Mouse (Mus musculus): ENCODE measurements around the gene Mical1. TPM values are rescaled to one million over a fixed set of nuclear protein-coding genes. Genes with fewer than 3 reads are reported as not detected.

Gene Mical1
- 48.1 and 53.0 TPM in 2 replicates for polyA plus RNA-seq (2012; rRNA removed)

GRCm38 (mm10) chr10:41476171-41477017, at the start of gene Mical1:
Mical1 (plus strand) TSS chr10:41476314.

GRCm38 (mm10) chr10:41450137-41450670, 25.9 kb upstream of the Mical1 start, which contains the start of gene Zbtb24:
Zbtb24 (plus strand) TSS chr10:41450383.

GRCm38 (mm10) chr10:41489708-41490517, 13.8 kb downstream of the Mical1 start, which contains the start of the genes Smpd2 and Ppil6:
Smpd2 (minus strand) TSS chr10:41490369.
Ppil6 (plus strand) TSS chr10:41490439.

GRCm38 (mm10) chr10:41518981-41519618, 43.0 kb downstream of the Mical1 start, which contains the start of gene Cd164:
Cd164 (plus strand) TSS chr10:41519414.

Other genes starting within 250 kb of the Mical1 start
- 13.1 and 13.3 TPM in 2 replicates for gene Fig4, start 173.1 kb upstream of the Mical1 start, polyA plus RNA-seq (2012; rRNA removed)
- 0.10 and 0.16 TPM in 2 replicates for gene Ak9, start 172.3 kb upstream of the Mical1 start, polyA plus RNA-seq (2012; rRNA removed)
- 19.2 and 20.4 TPM in 2 replicates for gene Zbtb24, start 25.9 kb upstream of the Mical1 start, polyA plus RNA-seq (2012; rRNA removed)
- gene Smpd2, start 14.1 kb downstream of the Mical1 start, polyA plus RNA-seq (2012; rRNA removed): 74.9 and 102 TPM in 2 replicates
- gene Ppil6, start 14.1 kb downstream of the Mical1 start, polyA plus RNA-seq (2012; rRNA removed): 1.2 and 2.1 TPM in 2 replicates
- gene Cd164, start 43.1 kb downstream of the Mical1 start, polyA plus RNA-seq (2012; rRNA removed): 80.4 and 109 TPM in 2 replicates
- gene Ccdc162, start 240.3 kb downstream of the Mical1 start, polyA plus RNA-seq (2012; rRNA removed): 4.0 and 4.2 TPM in 2 replicates